Mouse (Mus musculus): ENCODE measurements around the gene Mrpl55. TPM values are rescaled to one million over a fixed set of nuclear protein-coding genes. Genes with fewer than 3 reads are reported as not detected.

Gene Mrpl55
- polyA plus RNA-seq, 1 experiment from 2014 or later, result 84.8 TPM

GRCm38 (mm10) chr11:59185490-59185889, 16.8 kb upstream of the Mrpl55 start:
- Histone ChIP-seq H3K9me3 (ENCODE audit: control insufficient read depth, low read length) (no peaks in the 10 kb centered on the region), H3K27me3 (ENCODE audit: control insufficient read depth, insufficient read depth, low read depth, low read length) (no peaks in the 10 kb centered on the region), H3K4me3 (ENCODE audit: low read length) (no peak overlapping the region), H3K4me2 (ENCODE audit: low read depth, low read length) (no peak overlapping the region), H3K36me3 (ENCODE audit: control insufficient read depth, insufficient read depth, low read length) (peaks cover 7% of the 10 kb centered on the region; the same call in 1 of the 2 replicates), H3K27ac (ENCODE audit: low read length) (no peak overlapping the region), H3K4me1 (replicated peaks; ENCODE audit: control insufficient read depth, insufficient read depth, low read length) (peaks cover 15% of the 10 kb centered on the region), H3K9ac (ENCODE audit: low read length) (no peak overlapping the region)
- ATAC-seq (ENCODE audit: low read depth), result no peak
- 73% methylated on average over 5 of the region's 5 CpGs for WGBS

GRCm38 (mm10) chr11:59187706-59188105, 14.6 kb upstream of the Mrpl55 start:
- no peak overlapping the region for H3K27ac ChIP-seq (ENCODE audit: low read length)
- H3K4me2 ChIP-seq (ENCODE audit: low read depth, low read length), result no peak overlapping the region
- ATAC-seq (ENCODE audit: low read depth), result no peak
- peaks cover 7% of the 10 kb centered on the region; the same call in 1 of the 2 replicates for H3K36me3 ChIP-seq (ENCODE audit: control insufficient read depth, insufficient read depth, low read length)
- H3K4me1 ChIP-seq (replicated peaks; ENCODE audit: control insufficient read depth, insufficient read depth, low read length), result peaks cover 21% of the 10 kb centered on the region
- H3K27me3 ChIP-seq (ENCODE audit: control insufficient read depth, insufficient read depth, low read depth, low read length), result no peaks in the 10 kb centered on the region
- H3K9ac ChIP-seq (ENCODE audit: low read length), result no peak overlapping the region
- no peak overlapping the region for H3K4me3 ChIP-seq (ENCODE audit: low read length)
- no peaks in the 10 kb centered on the region for H3K9me3 ChIP-seq (ENCODE audit: control insufficient read depth, low read length)
- 45% methylated on average over 6 of the region's 6 CpGs for WGBS

- peak; percentile 95 for ATAC-seq (ENCODE audit: low read depth)
- Histone ChIP-seq H3K4me2 (ENCODE audit: low read depth, low read length) (peak overlapping the region; percentile 88), H3K27me3 (ENCODE audit: control insufficient read depth, insufficient read depth, low read depth, low read length) (no peaks in the 10 kb centered on the region), H3K9me3 (ENCODE audit: control insufficient read depth, low read length) (no peaks in the 10 kb centered on the region), H3K36me3 (ENCODE audit: control insufficient read depth, insufficient read depth, low read length) (no peaks in the 10 kb centered on the region), H3K4me1 (replicated peaks; ENCODE audit: control insufficient read depth, insufficient read depth, low read length) (peaks cover 10% of the 10 kb centered on the region; the same call in 1 of the 2 replicates), H3K9ac (ENCODE audit: low read length) (peak overlapping the region; percentile 83), H3K27ac (ENCODE audit: low read length) (peak overlapping the region; percentile 91), H3K4me3 (ENCODE audit: low read length) (peak overlapping the region; percentile 76)
- WGBS, result under 1% methylated on average over 46 of the region's 59 CpGs
Observed at GRCm38 (mm10) chr11:59191231-59192058, 10.8 kb upstream of the Mrpl55 start.

- 5% methylated on average over 16 of the region's 16 CpGs for WGBS
- peak; percentile 3; the same call in 1 of the 2 replicates for ATAC-seq (ENCODE audit: low read depth)
Observed at GRCm38 (mm10) chr11:59192059-59192386, 10.3 kb upstream of the Mrpl55 start, which contains the start of gene Guk1. Gene Guk1, minus strand, starts transcription at chr11:59192212.

GRCm38 (mm10) chr11:59196230-59196629, 6.1 kb upstream of the Mrpl55 start:
- Histone ChIP-seq H3K4me1 (replicated peaks; ENCODE audit: control insufficient read depth, insufficient read depth, low read length) (peaks cover 5% of the 10 kb centered on the region), H3K27ac (ENCODE audit: low read length) (peak overlapping the region; percentile 63), H3K4me3 (ENCODE audit: low read length) (no peak overlapping the region), H3K27me3 (ENCODE audit: control insufficient read depth, insufficient read depth, low read depth, low read length) (no peaks in the 10 kb centered on the region), H3K9me3 (ENCODE audit: control insufficient read depth, low read length) (no peaks in the 10 kb centered on the region), H3K9ac (ENCODE audit: low read length) (no peak overlapping the region), H3K36me3 (ENCODE audit: control insufficient read depth, insufficient read depth, low read length) (peaks cover 7% of the 10 kb centered on the region; the same call in 1 of the 2 replicates), H3K4me2 (ENCODE audit: low read depth, low read length) (no peak overlapping the region)
- ATAC-seq (ENCODE audit: low read depth), result peak; percentile 32

More at GRCm38 (mm10) chr11:59192059-59192386, 10.3 kb upstream of the Mrpl55 start, which contains the start of gene Guk1:
- Histone ChIP-seq H3K9ac (ENCODE audit: low read length) (peak within 1 kb of the TSS; percentile 83), H3K27ac (ENCODE audit: low read length) (peak within 1 kb of the TSS; percentile 91), H3K4me3 (ENCODE audit: low read length) (peak within 1 kb of the TSS; percentile 76), H3K9me3 (ENCODE audit: control insufficient read depth, low read length) (no peaks in the 10 kb centered on the region), H3K4me2 (ENCODE audit: low read depth, low read length) (peak within 1 kb of the TSS; percentile 88), H3K27me3 (ENCODE audit: control insufficient read depth, insufficient read depth, low read depth, low read length) (no peaks in the 10 kb centered on the region), H3K36me3 (ENCODE audit: control insufficient read depth, insufficient read depth, low read length) (no peaks in the 10 kb centered on the region), H3K4me1 (replicated peaks; ENCODE audit: control insufficient read depth, insufficient read depth, low read length) (peaks cover 10% of the 10 kb centered on the region; the same call in 1 of the 2 replicates)

- Histone ChIP-seq H3K27ac (ENCODE audit: low read length) (peak overlapping the region; percentile 90), H3K4me1 (replicated peaks; ENCODE audit: control insufficient read depth, insufficient read depth, low read length) (peaks cover 15% of the 10 kb centered on the region), H3K4me2 (ENCODE audit: low read depth, low read length) (peak overlapping the region; percentile 92), H3K36me3 (ENCODE audit: control insufficient read depth, insufficient read depth, low read length) (peaks cover 14% of the 10 kb centered on the region), H3K4me3 (ENCODE audit: low read length) (peak overlapping the region; percentile 95), H3K9ac (ENCODE audit: low read length) (peak overlapping the region; percentile 89), H3K9me3 (ENCODE audit: control insufficient read depth, low read length) (no peaks in the 10 kb centered on the region), H3K27me3 (ENCODE audit: control insufficient read depth, insufficient read depth, low read depth, low read length) (no peaks in the 10 kb centered on the region)
- peak; percentile 34 for ATAC-seq (ENCODE audit: low read depth)
- 22% methylated on average over 16 of the region's 16 CpGs for WGBS
Observed at GRCm38 (mm10) chr11:59201216-59202002, 877 bp upstream of the Mrpl55 start.

- Histone ChIP-seq H3K4me1 (replicated peaks; ENCODE audit: control insufficient read depth, insufficient read depth, low read length) (peaks cover 10% of the 10 kb centered on the region; the same call in 1 of the 2 replicates), H3K36me3 (ENCODE audit: control insufficient read depth, insufficient read depth, low read length) (peaks cover 29% of the 10 kb centered on the region), H3K27me3 (ENCODE audit: control insufficient read depth, insufficient read depth, low read depth, low read length) (no peaks in the 10 kb centered on the region), H3K4me3 (ENCODE audit: low read length) (peak within 1 kb of the TSS; percentile 89), H3K27ac (ENCODE audit: low read length) (peak within 1 kb of the TSS; percentile 95), H3K9ac (ENCODE audit: low read length) (peak within 1 kb of the TSS; percentile 91), H3K9me3 (ENCODE audit: control insufficient read depth, low read length) (no peaks in the 10 kb centered on the region), H3K4me2 (ENCODE audit: low read depth, low read length) (peak within 1 kb of the TSS; percentile 86)
- peak; percentile 88 for ATAC-seq (ENCODE audit: low read depth)
- WGBS, result under 1% methylated on average over 57 of the region's 67 CpGs
Observed at GRCm38 (mm10) chr11:59208153-59208831, 6.0 kb downstream of the Mrpl55 start, which contains the start of gene 2310033P09Rik. Gene 2310033P09Rik, plus strand, starts transcription at chr11:59208321.

GRCm38 (mm10) chr11:59209003-59209441, 6.7 kb downstream of the Mrpl55 start:
- Histone ChIP-seq H3K4me1 (replicated peaks; ENCODE audit: control insufficient read depth, insufficient read depth, low read length) (peaks cover 10% of the 10 kb centered on the region; the same call in 1 of the 2 replicates), H3K9ac (ENCODE audit: low read length) (peak overlapping the region; percentile 91), H3K4me3 (ENCODE audit: low read length) (peak overlapping the region; percentile 89), H3K27me3 (ENCODE audit: control insufficient read depth, insufficient read depth, low read depth, low read length) (no peaks in the 10 kb centered on the region), H3K27ac (ENCODE audit: low read length) (peak overlapping the region; percentile 95), H3K9me3 (ENCODE audit: control insufficient read depth, low read length) (no peaks in the 10 kb centered on the region), H3K36me3 (ENCODE audit: control insufficient read depth, insufficient read depth, low read length) (peaks cover 29% of the 10 kb centered on the region), H3K4me2 (ENCODE audit: low read depth, low read length) (peak overlapping the region; percentile 86)
- ATAC-seq (ENCODE audit: low read depth), result peak; percentile 69
- WGBS, result 4% methylated on average over 18 of the region's 18 CpGs
